Mouse (Mus musculus) brain, embryonic 14.5 days (tissue): ENCODE data around the gene Wrap73. TPM values are rescaled to one million over a fixed set of nuclear protein-coding genes. Genes with fewer than 3 reads are reported as not detected.

Source experiments
- DNase-seq: peaks from one replicate; pipeline ENCODE4 v3.0.0-alpha.2; 2011; ENCODE audit warnings: low read depth
- CTCF ChIP-seq: fragments of 200-500 bp; IDR thresholded peaks from 2 replicates; pipeline ENCODE4 v1.5.1; 2012; ENCODE audit warnings: inconsistent platforms, mild to moderate bottlenecking, moderate library complexity, borderline replicate concordance; ENCODE audit not compliant: insufficient read depth, insufficient read length; ENCODE audit errors: extremely low read depth
- POLR2A ChIP-seq: fragments of 200-500 bp; IDR thresholded peaks from 2 replicates; pipeline ENCODE4 v1.6.1; 2012; ENCODE audit warnings: mild to moderate bottlenecking, inconsistent platforms, borderline replicate concordance; ENCODE audit not compliant: poor library complexity, insufficient read depth, insufficient read length, severe bottlenecking; ENCODE audit errors: extremely low read depth
- polyA plus RNA-seq: library from polyadenylated mRNA; depleted of rRNA; stranded (reverse); fragments of >200 nt; gene quantifications from 2 replicates; pipeline ENCODE4 v1.2.3, GENCODE M21; 2012

Wrap73 gene
- polyA plus RNA-seq, 1 experiment = 42.5 TPM

GRCm38 (mm10) chr4:154118782-154119181, 23.4 kb upstream of the Wrap73 start:
- TF ChIP-seq POLR2A (no peak), CTCF (no peak)
- no peak for DNase-seq

DNA sequence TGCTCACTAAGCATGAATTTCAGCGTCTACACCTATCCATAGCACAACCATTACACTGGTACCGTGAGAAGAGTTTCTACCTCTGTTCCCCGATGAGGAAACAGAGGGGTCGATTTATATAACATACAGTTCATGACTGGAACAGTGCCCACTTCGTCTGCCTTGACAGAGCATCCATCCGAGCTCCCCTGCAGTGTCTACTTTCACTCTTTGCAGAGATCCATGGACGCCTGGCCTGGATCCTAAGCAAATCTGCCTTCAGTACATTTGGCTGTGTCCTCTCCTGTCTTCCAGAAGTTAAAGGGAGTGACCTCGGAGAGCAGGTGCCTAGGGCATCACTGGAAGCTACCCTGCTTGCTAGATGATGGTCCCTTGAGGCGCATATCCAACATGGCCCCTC, 23.0 kb upstream of the Wrap73 start:
- TF ChIP-seq POLR2A (no peak), CTCF (no peak)
- no peak for DNase-seq

DNA sequence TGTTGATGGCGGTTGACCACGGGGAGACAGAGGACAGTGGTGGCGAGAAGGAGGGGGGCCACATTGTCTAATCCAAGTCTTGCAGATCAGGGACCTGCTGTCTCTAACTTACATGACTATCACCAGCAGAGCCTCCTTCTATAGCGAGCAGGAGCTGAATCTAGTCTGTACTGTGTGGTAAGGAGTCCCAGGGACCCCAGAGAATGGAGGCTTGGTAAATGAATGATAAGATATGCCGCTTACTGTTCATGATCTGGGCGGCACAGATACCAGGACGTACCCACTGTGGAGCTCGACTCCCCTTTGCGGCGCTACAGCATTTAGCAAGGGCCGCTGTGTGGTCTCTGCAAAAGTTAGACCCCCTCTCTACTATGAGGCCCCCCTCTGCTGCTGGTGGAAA, 20.4 kb upstream of the Wrap73 start:
- no peak for TF ChIP-seq CTCF
- TF ChIP-seq POLR2A = no peak
- DNase-seq = peak; percentile 43

GRCm38 (mm10) chr4:154122374-154122773, 19.8 kb upstream of the Wrap73 start:
- TF ChIP-seq CTCF (no peak), POLR2A (no peak)
- no peak for DNase-seq

GRCm38 (mm10) chr4:154123553-154123952, 18.6 kb upstream of the Wrap73 start:
- TF ChIP-seq POLR2A = no peak
- TF ChIP-seq CTCF = no peak
- DNase-seq = no peak

DNA sequence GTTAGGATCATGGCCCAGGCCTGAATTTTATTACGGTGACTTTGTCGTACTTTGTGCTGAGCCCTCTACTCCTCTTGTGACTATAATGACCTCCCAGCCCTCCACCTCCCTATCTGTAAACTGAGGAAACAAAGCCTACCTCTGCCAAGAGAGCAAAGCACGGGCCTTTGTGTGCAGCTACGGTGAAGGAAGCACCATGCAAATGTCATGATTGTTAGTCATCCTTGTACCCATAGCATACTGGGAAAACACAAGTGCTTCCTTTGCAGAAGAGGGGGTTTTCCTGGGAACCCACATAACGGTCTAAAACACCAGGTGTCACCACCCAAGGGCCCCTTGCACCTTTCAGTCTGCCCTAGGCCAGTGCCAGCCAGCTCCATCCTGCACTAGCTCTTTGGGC, 17.0 kb upstream of the Wrap73 start:
- no peak for TF ChIP-seq POLR2A
- no peak for TF ChIP-seq CTCF
- no peak for DNase-seq

DNA sequence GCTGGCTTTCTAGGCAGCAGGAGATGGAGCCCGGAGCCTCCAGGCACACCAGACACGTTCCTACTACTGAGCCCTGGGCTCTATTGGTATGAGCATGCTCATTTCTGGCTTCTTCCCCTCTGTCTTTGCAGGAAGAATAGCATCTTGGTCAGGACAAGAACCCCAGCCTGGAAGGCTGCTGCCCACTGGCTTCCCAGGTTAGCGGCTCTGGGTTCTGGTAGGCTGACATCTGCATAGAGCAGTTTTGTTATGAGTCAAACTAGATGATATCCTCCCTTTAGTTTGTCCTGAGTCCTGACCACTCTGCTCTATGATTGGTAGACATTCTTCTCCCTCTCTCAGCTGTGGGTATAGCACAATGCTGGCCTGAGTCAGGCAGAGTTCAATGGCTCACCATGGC, 14.9 kb upstream of the Wrap73 start:
- TF ChIP-seq POLR2A (no peak), CTCF (no peak)
- no peak for DNase-seq

DNA sequence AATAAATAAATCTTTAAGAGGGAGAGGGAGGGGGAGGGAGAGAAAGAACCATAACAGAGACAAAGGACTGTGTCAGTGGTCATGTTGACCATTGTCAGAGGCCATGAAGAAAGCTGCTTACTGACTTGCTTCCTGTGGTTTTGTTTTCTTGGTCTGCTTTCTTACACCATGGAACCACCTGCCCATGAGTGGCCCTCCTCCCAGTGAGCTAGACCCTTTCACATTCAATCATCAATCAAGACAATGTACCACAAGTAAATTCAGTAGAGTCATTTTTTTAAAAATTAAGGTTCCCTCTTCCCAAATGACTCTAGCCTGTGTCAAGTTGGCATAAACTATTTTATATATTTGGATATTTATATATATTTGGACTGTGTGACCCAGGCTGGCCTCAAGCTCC, 12.2 kb upstream of the Wrap73 start:
- TF ChIP-seq CTCF = no peak
- TF ChIP-seq POLR2A = no peak
- no peak for DNase-seq

GRCm38 (mm10) chr4:154131894-154132293, 10.3 kb upstream of the Wrap73 start:
- TF ChIP-seq POLR2A (no peak), CTCF (no peak)
- no peak for DNase-seq

DNA sequence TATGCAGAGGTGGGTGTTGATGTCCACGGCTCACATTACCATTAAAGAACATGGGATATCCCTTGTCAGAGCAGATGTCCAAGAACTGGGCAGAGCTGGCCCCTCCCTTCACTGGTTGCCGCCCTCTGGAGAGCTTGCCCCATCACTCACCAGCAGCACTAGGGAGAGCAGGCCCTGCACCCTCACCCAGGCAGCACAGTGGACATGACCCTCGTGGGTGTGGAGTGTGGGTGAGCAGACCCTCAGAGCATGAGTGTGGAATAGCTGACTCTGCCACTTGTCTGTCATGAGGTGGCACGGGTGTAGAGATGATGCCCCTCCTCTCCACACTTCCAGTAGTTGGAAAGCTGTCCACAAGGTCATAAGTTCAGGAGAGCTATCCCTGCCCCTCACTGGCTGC, 7.4 kb upstream of the Wrap73 start:
- TF ChIP-seq CTCF (no peak), POLR2A (no peak)
- DNase-seq = no peak

DNA sequence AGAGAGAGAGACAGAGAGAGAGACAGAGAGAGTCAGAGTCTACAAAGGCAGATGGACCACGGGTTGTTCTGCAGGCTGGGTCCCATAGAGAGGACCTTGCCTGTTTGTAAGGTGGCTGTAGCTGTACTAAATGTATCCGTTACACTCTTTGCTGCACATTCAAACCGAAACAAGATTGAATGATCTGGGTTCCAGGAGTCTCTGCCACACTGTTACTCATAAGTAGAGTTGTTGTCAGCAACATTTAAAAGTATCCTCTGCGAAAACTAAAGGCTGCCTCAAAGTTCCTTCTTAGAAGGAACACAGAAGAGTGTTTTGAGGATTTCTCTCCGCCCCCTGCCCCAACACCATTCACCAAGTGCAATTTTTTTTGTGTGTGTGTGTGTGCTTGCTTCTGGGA, 5.0 kb upstream of the Wrap73 start:
- DNase-seq = no peak

DNA sequence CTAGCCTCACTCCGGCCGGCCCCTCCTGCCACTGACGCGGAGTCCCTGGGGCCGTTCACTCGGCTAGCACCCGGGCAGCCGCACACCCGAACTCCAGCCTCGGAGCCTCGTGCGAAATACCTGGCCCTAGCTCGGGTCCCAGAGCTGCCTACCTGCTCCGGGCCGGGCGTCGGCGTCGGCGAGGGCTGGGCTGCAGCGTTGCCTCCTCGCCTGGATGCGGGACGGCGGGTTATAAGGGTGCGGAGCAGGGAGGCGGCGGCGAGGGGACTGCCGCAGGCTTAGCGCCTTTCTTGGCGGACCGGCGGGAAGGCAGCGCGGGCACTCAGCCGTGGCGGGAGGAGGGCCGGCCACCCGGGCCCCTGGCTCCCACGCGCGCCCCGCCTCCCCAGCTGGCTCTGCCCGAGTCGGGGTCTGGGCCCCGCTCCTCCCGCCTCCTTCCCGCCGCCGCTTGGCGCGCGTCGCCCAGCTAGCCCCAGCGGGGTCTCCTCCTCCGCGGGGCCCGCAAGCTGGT, 2.4 kb upstream of the Wrap73 start:
- DNase-seq = peak; percentile 24
- TF ChIP-seq POLR2A (no peak), CTCF (no peak)

More for the DNA sequence above, 5.0 kb upstream of the Wrap73 start:
- no peak for TF ChIP-seq POLR2A
- TF ChIP-seq CTCF = no peak

DNA sequence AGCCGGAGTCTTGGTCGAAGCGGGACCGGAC, 2.2 kb upstream of the Wrap73 start, which contains the start of gene Trp73:
TSS of gene Trp73 (minus strand) at position 27 of the 31 bp plus-strand sequence.
- DNase-seq = no peak
- TF ChIP-seq POLR2A (no peak), CTCF (no peak)

DNA sequence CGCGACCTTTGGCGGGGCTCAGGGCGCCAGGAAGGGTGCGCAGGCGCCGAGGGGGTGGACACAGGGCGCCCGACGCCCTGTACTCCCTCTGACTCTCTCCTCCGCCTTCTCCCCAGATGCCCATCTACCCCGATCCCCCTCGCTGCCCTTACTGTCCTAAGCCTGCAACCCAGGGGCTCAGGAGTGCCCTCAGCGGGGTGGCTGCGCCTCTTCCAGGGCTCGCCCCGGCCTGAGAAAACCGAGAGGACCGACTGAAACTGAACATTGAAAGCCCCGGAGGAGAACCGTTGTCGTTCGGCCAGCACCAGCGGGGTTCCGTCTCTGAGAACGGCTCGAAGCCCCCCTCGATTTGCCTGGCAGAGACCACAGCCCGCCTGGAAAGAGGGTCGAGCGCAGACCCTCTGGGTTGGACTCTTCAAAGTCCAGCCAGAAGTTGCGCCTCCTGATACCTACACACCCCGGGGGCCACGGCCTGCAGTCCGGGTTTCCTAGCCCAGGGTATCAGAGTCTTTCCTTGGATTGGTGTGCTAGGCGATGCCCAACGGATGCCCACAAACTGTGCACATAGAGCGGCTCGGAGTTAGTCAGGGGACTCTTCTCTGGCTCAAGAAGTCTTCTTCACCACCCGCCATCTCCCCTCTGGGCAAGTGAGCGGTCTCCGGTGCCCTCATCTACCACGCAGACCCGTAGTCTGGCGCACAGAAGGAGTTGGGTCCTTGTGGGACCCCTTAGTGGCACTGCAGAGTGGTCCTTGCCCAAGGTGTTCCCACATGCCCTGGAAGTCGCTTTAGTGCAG, 1.8 kb upstream of the Wrap73 start:
- DNase-seq = no peak
- no peak for TF ChIP-seq CTCF
- TF ChIP-seq POLR2A = no peak
